Mouse (Mus musculus): Measurements from ENCODE around the gene Cdh20. TPM values are rescaled to one million over a fixed set of nuclear protein-coding genes. Genes with fewer than 3 reads are reported as not detected.
"Not testable (repeated sequence)": the region's sequence is repeated elsewhere in the genome, so short reads cannot be mapped to it uniquely, and the experiment has no call there.

Gene Cdh20
- polyA plus RNA-seq, 1 experiment, result not detected

- TF ChIP-seq CTCF (IDR thresholded peaks at IDR 0.05; ENCODE audit: low read depth, low read length), result no peak
- TF ChIP-seq POLR2A (IDR thresholded peaks at IDR 0.05; ENCODE audit: borderline replicate concordance, low read depth, low read length), result no peak
- no peak overlapping the region for H3K27ac ChIP-seq (ENCODE audit: insufficient read depth, low read depth, low read length)
- H3K4me3 ChIP-seq (ENCODE audit: insufficient read depth, low read length), result no peak overlapping the region
- H3K4me1 ChIP-seq (ENCODE audit: control insufficient read depth, insufficient read depth, low read length), result no peaks in the 10 kb centered on the region
Measured at GRCm38 (mm10) chr1:104901815-104902214, 133.5 kb downstream of the Cdh20 start.

- no peak for TF ChIP-seq POLR2A (IDR thresholded peaks at IDR 0.05; ENCODE audit: borderline replicate concordance, low read depth, low read length)
- no peak for TF ChIP-seq CTCF (IDR thresholded peaks at IDR 0.05; ENCODE audit: low read depth, low read length)
- Histone ChIP-seq H3K4me1 (ENCODE audit: control insufficient read depth, insufficient read depth, low read length) (no peaks in the 10 kb centered on the region), H3K27ac (ENCODE audit: insufficient read depth, low read depth, low read length) (no peak overlapping the region), H3K4me3 (ENCODE audit: insufficient read depth, low read length) (no peak overlapping the region)
Measured at GRCm38 (mm10) chr1:104903409-104903808, 135.1 kb downstream of the Cdh20 start.

GRCm38 (mm10) chr1:104912407-104912806 lies 144.1 kb downstream of the Cdh20 start:
- Histone ChIP-seq H3K4me3 (ENCODE audit: insufficient read depth, low read length) (no peak overlapping the region), H3K4me1 (ENCODE audit: control insufficient read depth, insufficient read depth, low read length) (no peaks in the 10 kb centered on the region), H3K27ac (ENCODE audit: insufficient read depth, low read depth, low read length) (no peak overlapping the region)
- TF ChIP-seq CTCF (IDR thresholded peaks at IDR 0.05; ENCODE audit: low read depth, low read length) (no peak), POLR2A (IDR thresholded peaks at IDR 0.05; ENCODE audit: borderline replicate concordance, low read depth, low read length) (no peak)

- Histone ChIP-seq H3K27ac (ENCODE audit: insufficient read depth, low read depth, low read length) (no peak overlapping the region), H3K4me1 (ENCODE audit: control insufficient read depth, insufficient read depth, low read length) (no peaks in the 10 kb centered on the region), H3K4me3 (ENCODE audit: insufficient read depth, low read length) (no peak overlapping the region)
- TF ChIP-seq POLR2A (IDR thresholded peaks at IDR 0.05; ENCODE audit: borderline replicate concordance, low read depth, low read length) (no peak), CTCF (IDR thresholded peaks at IDR 0.05; ENCODE audit: low read depth, low read length) (no peak)
Measured at GRCm38 (mm10) chr1:104916507-104916906, 148.2 kb downstream of the Cdh20 start.

- H3K4me1 ChIP-seq (ENCODE audit: control insufficient read depth, insufficient read depth, low read length), result no peaks in the 10 kb centered on the region
- no peak overlapping the region for H3K27ac ChIP-seq (ENCODE audit: insufficient read depth, low read depth, low read length)
- TF ChIP-seq POLR2A (IDR thresholded peaks at IDR 0.05; ENCODE audit: borderline replicate concordance, low read depth, low read length) (no peak), CTCF (IDR thresholded peaks at IDR 0.05; ENCODE audit: low read depth, low read length) (no peak)
- H3K4me3 ChIP-seq (ENCODE audit: insufficient read depth, low read length), result no peak overlapping the region
Measured at GRCm38 (mm10) chr1:104917307-104917836, 149.0 kb downstream of the Cdh20 start.

GRCm38 (mm10) chr1:104933051-104933450 lies 164.7 kb downstream of the Cdh20 start:
- Histone ChIP-seq H3K4me1 (ENCODE audit: control insufficient read depth, insufficient read depth, low read length) (no peaks in the 10 kb centered on the region), H3K27ac (ENCODE audit: insufficient read depth, low read depth, low read length) (no peak overlapping the region)

GRCm38 (mm10) chr1:104936966-104937365 lies 168.6 kb downstream of the Cdh20 start:
- TF ChIP-seq CTCF (IDR thresholded peaks at IDR 0.05; ENCODE audit: low read depth, low read length) (no peak), POLR2A (IDR thresholded peaks at IDR 0.05; ENCODE audit: borderline replicate concordance, low read depth, low read length) (no peak)
- Histone ChIP-seq H3K4me3 (ENCODE audit: insufficient read depth, low read length) (no peak overlapping the region), H3K4me1 (ENCODE audit: control insufficient read depth, insufficient read depth, low read length) (no peaks in the 10 kb centered on the region), H3K27ac (ENCODE audit: insufficient read depth, low read depth, low read length) (no peak overlapping the region)

More at GRCm38 (mm10) chr1:104933051-104933450, 164.7 kb downstream of the Cdh20 start:
- no peak overlapping the region for H3K4me3 ChIP-seq (ENCODE audit: insufficient read depth, low read length)
- no peak for TF ChIP-seq POLR2A (IDR thresholded peaks at IDR 0.05; ENCODE audit: borderline replicate concordance, low read depth, low read length)
- TF ChIP-seq CTCF (IDR thresholded peaks at IDR 0.05; ENCODE audit: low read depth, low read length), result no peak

GRCm38 (mm10) chr1:104939156-104939555 lies 170.8 kb downstream of the Cdh20 start:
- Histone ChIP-seq H3K4me3 (ENCODE audit: insufficient read depth, low read length) (no peak overlapping the region), H3K4me1 (ENCODE audit: control insufficient read depth, insufficient read depth, low read length) (no peaks in the 10 kb centered on the region), H3K27ac (ENCODE audit: insufficient read depth, low read depth, low read length) (no peak overlapping the region)
- TF ChIP-seq POLR2A (IDR thresholded peaks at IDR 0.05; ENCODE audit: borderline replicate concordance, low read depth, low read length), result no peak

- H3K4me3 ChIP-seq (ENCODE audit: insufficient read depth, low read length), result no peak overlapping the region
- TF ChIP-seq POLR2A (IDR thresholded peaks at IDR 0.05; ENCODE audit: borderline replicate concordance, low read depth, low read length) (no peak), CTCF (IDR thresholded peaks at IDR 0.05; ENCODE audit: low read depth, low read length) (no peak)
- no peaks in the 10 kb centered on the region for H3K4me1 ChIP-seq (ENCODE audit: control insufficient read depth, insufficient read depth, low read length)
- H3K27ac ChIP-seq (ENCODE audit: insufficient read depth, low read depth, low read length), result no peak overlapping the region
Measured at GRCm38 (mm10) chr1:104944470-104945109, 176.3 kb downstream of the Cdh20 start.

GRCm38 (mm10) chr1:104945110-104945489 lies 176.8 kb downstream of the Cdh20 start:
- no peak overlapping the region for H3K4me3 ChIP-seq (ENCODE audit: insufficient read depth, low read length)
- no peaks in the 10 kb centered on the region for H3K4me1 ChIP-seq (ENCODE audit: control insufficient read depth, insufficient read depth, low read length)
- TF ChIP-seq CTCF (IDR thresholded peaks at IDR 0.05; ENCODE audit: low read depth, low read length) (no peak), POLR2A (IDR thresholded peaks at IDR 0.05; ENCODE audit: borderline replicate concordance, low read depth, low read length) (no peak)
- H3K27ac ChIP-seq (ENCODE audit: insufficient read depth, low read depth, low read length), result no peak overlapping the region

GRCm38 (mm10) chr1:104949640-104950039 lies 181.3 kb downstream of the Cdh20 start:
- H3K4me1 ChIP-seq (ENCODE audit: control insufficient read depth, insufficient read depth, low read length); H3K4me3 ChIP-seq (ENCODE audit: insufficient read depth, low read length); H3K27ac ChIP-seq (ENCODE audit: insufficient read depth, low read depth, low read length): not testable (repeated sequence)
